Mouse (Mus musculus): ENCODE results near the gene BC051665.

DNA sequence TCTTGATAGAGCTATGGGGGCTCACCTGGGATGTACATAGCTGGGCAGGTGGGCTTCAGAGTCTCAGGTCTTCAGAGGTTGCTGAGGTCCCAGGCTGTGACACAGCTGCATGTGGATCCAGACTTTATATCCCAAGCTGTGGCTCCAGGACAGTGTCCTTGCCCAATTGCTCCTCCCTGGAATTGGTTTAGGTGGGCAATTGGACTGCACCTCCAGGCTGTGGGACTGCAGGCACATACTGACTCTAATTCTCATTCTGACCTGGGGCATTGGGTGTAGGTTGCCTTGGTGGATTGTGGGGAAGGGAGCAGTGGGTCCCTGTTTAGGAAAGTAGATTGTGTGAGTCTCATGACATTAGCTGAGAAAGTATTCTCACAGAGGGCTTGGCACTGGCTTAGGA is at the start of gene BC051665:
- TF ChIP-seq CTCF (IDR thresholded peaks at IDR 0.05; ENCODE audit: low read depth) (no peak), EP300 (IDR thresholded peaks at IDR 0.05; ENCODE audit: low read depth) (no peak)

All from liver, postnatal 0 days (tissue).